Mouse (Mus musculus): Measurements from ENCODE around the gene Ncam2. TPM values are rescaled to one million over a fixed set of nuclear protein-coding genes. Genes with fewer than 3 reads are reported as not detected.

Gene Ncam2
- total RNA-seq, 1 experiment from 2014 or later: 0.10 TPM

- no peak for ATAC-seq (replicated peaks; ENCODE audit: insufficient number of reproducible peaks, low FRiP score, low TSS enrichment, poor library complexity, severe bottlenecking)
Measured at GRCm38 (mm10) chr16:81496111-81496510, 295.6 kb downstream of the Ncam2 start.

GRCm38 (mm10) chr16:81502578-81502977, 302.1 kb downstream of the Ncam2 start:
- ATAC-seq (replicated peaks; ENCODE audit: insufficient number of reproducible peaks, low FRiP score, low TSS enrichment, poor library complexity, severe bottlenecking): no peak

- no peak for ATAC-seq (replicated peaks; ENCODE audit: insufficient number of reproducible peaks, low FRiP score, low TSS enrichment, poor library complexity, severe bottlenecking)
Measured at GRCm38 (mm10) chr16:81536230-81536629, 335.7 kb downstream of the Ncam2 start.

- ATAC-seq (replicated peaks; ENCODE audit: insufficient number of reproducible peaks, low FRiP score, low TSS enrichment, poor library complexity, severe bottlenecking): no peak
Measured at GRCm38 (mm10) chr16:81587565-81588107, 387.1 kb downstream of the Ncam2 start.

DNA sequence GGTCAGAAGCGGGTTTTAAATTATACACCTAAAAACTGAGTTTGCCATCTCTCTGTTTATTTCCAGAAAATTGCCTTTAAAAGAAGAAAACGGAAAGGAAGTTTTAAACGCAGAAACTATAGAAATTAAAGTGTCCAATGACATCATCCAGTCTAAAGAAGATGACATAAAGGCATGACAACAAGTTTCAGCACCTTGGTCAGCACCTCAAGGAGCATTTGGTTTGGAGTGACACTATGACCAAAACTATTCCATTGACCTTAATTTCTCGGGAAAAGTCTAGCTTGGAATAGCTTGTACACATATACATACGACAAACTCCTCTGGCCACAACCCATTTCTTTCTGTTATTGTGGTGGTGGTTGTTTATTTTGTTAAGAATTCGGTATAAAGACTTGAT, 422.8 kb downstream of the Ncam2 start:
- ATAC-seq (replicated peaks; ENCODE audit: insufficient number of reproducible peaks, low FRiP score, low TSS enrichment, poor library complexity, severe bottlenecking): no peak

DNA sequence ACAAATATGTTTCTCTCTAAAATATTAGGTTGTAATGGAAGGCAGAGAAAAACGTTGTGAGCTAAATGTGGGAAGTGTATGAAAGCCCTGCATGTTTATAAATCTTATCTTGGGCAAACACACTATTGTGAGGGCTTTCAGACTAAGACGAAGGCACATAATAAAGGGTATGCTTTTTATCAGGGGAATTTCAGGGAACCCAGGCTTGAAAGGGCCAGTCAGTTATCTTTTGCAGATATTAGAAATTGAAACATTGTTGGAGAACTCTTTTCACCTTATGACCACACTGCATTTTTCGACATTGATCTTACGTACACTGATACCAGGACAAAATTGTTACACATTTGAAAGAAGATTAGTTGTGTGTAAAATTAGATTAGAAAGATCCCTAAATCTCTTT, 423.3 kb downstream of the Ncam2 start:
- no peak for ATAC-seq (replicated peaks; ENCODE audit: insufficient number of reproducible peaks, low FRiP score, low TSS enrichment, poor library complexity, severe bottlenecking)

DNA sequence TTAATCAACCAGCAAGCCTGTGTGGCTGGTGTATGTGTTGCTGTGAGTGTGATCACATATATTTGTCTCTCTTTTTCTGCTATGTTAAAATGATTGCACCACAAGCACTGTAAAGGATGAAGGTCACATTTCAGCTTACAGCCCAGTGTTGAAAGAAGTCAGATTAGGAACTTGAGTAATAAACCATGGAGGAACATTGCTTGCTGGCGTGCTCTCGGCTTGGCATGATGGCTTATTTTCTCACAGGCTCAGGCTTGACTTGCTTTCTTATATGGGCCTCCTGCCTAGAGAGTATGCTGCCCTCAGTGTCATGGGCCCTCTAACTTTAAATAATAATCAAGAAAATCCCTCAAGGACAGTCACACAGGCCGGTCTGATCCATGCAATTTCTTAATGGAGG, 449.8 kb downstream of the Ncam2 start:
- no peak for ATAC-seq (replicated peaks; ENCODE audit: insufficient number of reproducible peaks, low FRiP score, low TSS enrichment, poor library complexity, severe bottlenecking)

GRCm38 (mm10) chr16:81651550-81651949, 451.1 kb downstream of the Ncam2 start:
- no peak for ATAC-seq (replicated peaks; ENCODE audit: insufficient number of reproducible peaks, low FRiP score, low TSS enrichment, poor library complexity, severe bottlenecking)

DNA sequence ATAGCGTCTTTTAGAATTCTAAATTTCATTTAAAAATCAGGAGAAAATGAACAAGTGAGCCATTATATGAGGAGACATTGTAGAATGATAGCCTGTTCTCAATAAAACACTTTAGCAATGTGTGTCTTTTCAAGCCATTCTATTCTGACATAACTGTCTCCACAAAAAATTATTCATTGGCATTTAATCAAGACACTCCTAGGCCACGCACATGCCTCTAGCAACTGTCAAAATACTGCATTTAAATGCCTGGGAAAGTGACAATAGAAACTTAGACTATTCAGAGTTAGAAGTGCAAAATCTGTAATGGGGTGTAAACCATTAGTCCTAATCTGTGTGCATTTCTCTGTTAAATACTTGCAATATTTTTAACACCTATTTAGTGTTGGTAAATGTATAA, 456.1 kb downstream of the Ncam2 start:
- no peak for ATAC-seq (replicated peaks; ENCODE audit: insufficient number of reproducible peaks, low FRiP score, low TSS enrichment, poor library complexity, severe bottlenecking)

GRCm38 (mm10) chr16:81673866-81674265, 473.4 kb downstream of the Ncam2 start:
- ATAC-seq (replicated peaks; ENCODE audit: insufficient number of reproducible peaks, low FRiP score, low TSS enrichment, poor library complexity, severe bottlenecking): no peak

- ATAC-seq (replicated peaks; ENCODE audit: insufficient number of reproducible peaks, low FRiP score, low TSS enrichment, poor library complexity, severe bottlenecking): no peak
Measured at GRCm38 (mm10) chr16:81675546-81675945, 475.0 kb downstream of the Ncam2 start.
